Mouse (Mus musculus) right cerebral cortex, postnatal 25 days (tissue): ENCODE data around the gene Mapkapk3.
"Not testable (repeated sequence)": the region's sequence is repeated elsewhere in the genome, so short reads cannot be mapped to it uniquely, and the experiment has no call there.

Experiments
- DNase-seq: peaks from one replicate; pipeline ENCODE4 v3.0.0; 2022

Gene Mapkapk3

DNA sequence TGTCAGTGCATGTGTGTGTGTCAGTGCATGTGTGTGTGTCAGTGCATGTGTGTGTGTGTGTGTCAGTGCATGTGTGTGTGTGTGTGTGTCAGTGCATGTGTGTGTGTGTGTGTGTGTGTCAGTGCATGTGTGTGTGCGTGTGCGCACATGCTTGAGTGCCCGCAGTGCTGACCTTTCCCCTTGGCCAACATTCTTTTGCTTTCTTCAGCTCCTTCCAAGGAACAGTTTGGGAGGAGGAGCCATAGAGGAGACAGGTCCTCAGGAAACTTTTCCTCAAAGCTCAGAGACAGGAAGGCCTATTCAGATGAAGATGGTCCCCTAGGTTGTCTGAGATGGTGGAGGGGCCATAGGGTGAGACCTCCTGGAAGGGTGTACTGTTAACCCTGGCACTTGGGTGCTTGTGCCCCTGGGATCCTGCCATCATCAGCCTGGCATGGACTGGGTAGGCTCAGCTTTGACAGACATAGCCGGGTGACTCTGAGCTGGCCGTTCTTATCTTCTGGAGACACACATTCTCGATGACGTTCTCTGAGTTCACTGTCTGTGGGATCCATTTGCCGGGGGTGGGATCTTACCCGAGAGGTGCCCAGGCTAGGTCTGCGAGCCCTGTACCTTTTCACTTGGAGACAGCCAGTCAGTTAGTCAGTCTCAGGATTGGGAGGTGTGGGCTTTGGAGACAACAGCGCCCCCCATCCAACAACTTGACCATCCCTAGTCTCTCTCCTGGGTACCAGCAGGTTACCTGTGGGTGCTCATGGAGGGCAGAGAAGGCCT, 17.6 kb upstream of the Mapkapk3 start:
- no peak for DNase-seq

GRCm38 (mm10) chr9:107306673-107307072, 17.0 kb upstream of the Mapkapk3 start:
- not testable (repeated sequence) for DNase-seq

- DNase-seq = no peak
Observed at GRCm38 (mm10) chr9:107305601-107306542, 16.2 kb upstream of the Mapkapk3 start.

DNA sequence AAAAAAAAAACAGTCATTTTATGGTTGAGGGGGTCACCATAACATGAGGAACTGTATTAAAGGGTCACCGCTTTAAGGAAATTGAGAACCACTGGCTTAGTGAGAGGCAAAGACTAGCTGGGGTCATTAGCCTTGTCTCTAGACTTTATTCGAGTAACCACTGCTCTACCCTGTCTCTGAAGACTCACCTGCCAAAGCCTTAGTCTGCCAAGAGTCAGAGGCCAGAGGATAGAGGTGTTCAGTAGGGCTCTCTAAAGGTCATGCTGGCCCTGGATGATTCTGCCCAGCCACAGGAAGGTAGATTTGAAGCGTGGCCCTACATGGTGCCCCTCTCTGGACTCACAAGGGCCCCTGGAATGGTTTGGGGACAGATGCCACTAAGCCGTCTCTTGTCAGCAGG, 15.3 kb upstream of the Mapkapk3 start:
- DNase-seq = no peak

- no peak for DNase-seq
Observed at GRCm38 (mm10) chr9:107304383-107304782, 14.7 kb upstream of the Mapkapk3 start.

DNA sequence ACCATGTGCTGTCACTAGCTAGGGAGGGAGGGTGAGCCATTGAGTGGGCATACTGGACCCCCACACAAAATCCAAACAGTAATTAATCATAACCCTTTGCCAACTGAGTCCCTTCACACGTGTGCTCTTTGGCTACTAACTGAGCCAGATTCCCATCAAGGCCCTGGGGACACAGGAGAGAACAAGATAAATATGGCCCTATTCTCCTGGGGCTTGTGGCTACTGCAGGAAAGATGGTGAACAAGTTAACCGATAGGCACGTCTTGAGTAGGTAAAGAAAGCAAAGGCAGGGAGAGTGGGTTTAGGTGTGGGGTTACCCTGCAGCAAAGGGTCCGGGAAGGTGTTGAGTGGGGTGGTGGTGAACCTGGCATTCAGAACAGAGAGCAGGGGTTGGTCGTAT, 14.2 kb upstream of the Mapkapk3 start:
- no peak for DNase-seq

DNA sequence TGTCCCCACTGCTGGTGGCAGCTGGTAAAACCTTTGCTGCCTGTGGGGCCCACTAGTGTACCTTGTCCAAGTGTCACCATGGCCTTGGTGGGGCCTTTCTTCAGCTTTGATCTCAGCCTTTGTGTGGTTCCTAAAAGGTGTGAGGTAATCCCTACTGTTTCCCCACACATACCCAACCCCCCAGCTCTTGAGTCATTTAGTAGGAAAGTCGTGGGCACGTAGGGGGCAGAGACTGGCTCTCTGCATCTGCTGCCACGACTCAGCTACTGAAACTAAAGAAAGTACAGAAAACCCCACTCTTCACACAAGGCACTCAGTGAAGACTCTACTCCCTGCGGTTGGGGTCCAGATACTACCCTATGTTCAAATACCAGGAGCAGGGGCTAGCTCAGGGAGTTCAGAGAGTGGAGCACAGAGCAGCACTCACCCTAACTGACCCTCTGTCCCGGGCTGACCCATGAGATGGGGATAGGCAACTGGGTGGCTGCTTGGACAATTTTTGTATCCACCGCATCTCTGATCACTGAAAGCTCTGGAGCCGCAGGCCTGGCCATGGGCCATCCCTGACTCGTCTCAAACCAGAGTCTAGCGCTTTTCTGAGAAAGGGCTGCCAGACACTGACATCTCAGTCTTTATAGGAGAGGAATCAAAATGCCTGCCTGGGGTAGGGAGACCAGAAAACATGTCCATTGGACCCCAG, 13.6 kb upstream of the Mapkapk3 start:
- DNase-seq = no peak

DNA sequence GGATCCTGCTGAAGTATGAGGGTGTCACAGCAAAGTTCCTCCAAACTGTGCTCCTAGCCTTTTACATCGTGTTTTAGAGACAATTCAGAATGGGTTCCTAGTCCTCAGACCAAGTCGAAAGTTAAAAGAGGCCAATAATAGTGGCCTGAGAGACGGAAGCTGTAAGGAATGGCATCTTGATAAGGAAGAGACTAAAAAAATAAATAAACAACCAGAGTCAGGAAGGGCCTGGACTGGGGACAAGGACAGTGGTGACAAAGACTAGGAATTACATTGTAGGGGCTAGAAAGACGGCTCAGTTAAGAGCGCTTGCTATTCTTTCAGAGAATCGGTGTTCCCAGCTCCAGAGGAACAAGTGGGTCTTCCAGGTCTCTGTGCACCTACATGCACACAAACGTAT, 12.9 kb upstream of the Mapkapk3 start:
- no peak for DNase-seq

DNA sequence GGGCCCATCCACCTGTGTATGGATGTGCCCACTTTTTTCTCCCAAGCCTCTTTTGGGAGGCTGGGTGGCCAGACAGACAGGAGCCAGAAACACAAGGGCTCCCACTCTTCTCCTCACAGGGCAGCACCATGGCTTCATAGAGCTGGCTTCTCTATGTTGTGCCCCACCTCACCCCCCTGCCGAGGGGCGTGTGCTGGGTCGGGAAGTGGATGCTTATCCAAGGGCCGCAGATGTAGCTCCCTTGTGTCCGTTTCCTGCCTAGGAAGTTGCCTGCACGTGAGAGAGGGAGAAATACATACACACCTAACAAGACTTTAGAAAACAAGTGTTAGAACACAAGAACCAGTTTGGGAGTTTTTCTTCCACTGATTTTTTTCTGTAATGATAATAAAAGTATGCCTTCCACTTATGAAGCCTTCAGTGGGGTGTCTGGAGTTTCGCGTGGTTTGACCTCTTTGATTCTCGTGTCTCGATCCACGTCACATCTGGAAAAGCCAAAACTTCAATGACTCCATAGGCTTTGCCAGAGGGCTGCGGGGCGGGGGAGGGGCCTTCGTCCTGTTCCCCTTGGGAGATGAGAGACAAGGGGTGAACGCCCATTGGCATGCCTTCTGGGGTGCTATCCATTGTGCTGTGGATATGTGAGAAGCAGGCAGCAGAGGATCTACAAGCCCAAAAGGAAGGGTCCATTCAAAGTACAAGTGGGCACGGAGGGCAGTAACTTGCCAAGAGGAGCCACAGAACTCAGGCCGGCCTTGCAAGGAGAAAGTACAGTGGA, 12.1 kb upstream of the Mapkapk3 start:
- no peak for DNase-seq

DNA sequence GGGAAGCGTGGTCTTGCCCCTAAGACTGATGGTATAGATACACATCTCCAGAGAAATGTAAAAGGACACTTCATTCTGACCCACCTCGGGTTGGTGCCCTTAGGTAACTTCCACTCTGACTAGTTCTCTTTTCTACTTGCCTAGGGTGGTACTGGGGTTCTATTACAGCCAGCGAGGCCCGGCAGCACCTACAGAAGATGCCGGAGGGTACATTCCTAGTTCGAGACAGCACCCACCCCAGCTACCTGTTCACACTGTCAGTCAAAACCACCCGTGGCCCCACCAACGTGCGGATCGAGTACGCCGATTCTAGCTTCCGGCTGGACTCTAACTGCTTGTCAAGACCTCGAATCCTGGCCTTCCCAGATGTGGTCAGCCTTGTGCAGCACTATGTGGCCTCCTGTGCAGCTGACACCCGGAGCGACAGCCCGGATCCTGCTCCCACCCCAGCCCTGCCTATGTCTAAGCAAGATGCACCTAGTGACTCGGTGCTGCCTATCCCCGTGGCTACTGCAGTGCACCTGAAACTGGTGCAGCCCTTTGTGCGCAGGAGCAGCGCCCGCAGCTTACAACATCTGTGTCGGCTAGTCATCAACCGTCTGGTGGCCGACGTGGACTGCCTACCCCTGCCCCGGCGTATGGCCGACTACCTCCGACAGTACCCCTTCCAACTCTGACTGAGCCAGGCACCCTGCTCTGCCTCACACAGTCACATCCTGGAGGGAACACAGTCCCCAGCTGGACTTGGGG, 10.7 kb upstream of the Mapkapk3 start:
- DNase-seq = no peak

- DNase-seq = no peak
Observed at GRCm38 (mm10) chr9:107299783-107300182, 10.1 kb upstream of the Mapkapk3 start.

GRCm38 (mm10) chr9:107298876-107299275, 9.2 kb upstream of the Mapkapk3 start:
- no peak for DNase-seq

- no peak for DNase-seq
Observed at GRCm38 (mm10) chr9:107298059-107298780, 8.5 kb upstream of the Mapkapk3 start.

GRCm38 (mm10) chr9:107297658-107298057, 8.0 kb upstream of the Mapkapk3 start:
- DNase-seq = no peak

GRCm38 (mm10) chr9:107297059-107297458, 7.4 kb upstream of the Mapkapk3 start:
- DNase-seq = no peak

DNA sequence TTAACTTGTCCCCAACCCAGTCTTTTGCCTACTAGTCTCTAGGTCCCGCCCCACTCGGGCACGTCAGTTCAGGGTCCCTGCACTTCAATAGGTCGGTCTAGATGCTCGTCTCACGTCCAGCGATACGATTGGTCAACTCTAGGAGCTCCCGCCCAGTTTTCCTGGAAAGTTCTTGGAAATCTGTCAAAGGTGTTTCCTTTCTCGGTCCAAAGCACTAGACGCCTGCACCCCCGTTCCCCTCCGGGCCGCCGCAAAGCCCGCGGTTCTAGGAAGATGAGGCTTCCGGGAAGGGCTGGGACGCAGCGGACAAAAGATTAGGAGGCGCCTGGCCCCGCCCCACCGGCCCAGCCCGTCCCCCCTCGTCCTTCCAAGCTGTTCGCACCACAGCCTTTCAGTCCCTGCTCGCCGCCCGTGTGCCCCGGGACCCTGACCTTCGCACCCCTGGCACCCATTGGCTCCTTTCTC, 6.9 kb upstream of the Mapkapk3 start:
- peak; percentile 90 for DNase-seq

GRCm38 (mm10) chr9:107296041-107296440, 6.4 kb upstream of the Mapkapk3 start:
- no peak for DNase-seq

DNA sequence AAGGTAGTCTGAATTCAATTTTAAA, 6.2 kb upstream of the Mapkapk3 start, which contains the start of gene Cish:
Gene Cish, plus strand, starts transcription at position 11 of the 25 bp plus-strand sequence.
- DNase-seq = no peak

- DNase-seq = peak; percentile 35
Observed at GRCm38 (mm10) chr9:107295616-107296015, 5.9 kb upstream of the Mapkapk3 start.

GRCm38 (mm10) chr9:107294249-107294648, 4.6 kb upstream of the Mapkapk3 start:
- DNase-seq = peak; percentile 65

GRCm38 (mm10) chr9:107290897-107291296, 1.2 kb upstream of the Mapkapk3 start:
- peak; percentile 73 for DNase-seq

DNA sequence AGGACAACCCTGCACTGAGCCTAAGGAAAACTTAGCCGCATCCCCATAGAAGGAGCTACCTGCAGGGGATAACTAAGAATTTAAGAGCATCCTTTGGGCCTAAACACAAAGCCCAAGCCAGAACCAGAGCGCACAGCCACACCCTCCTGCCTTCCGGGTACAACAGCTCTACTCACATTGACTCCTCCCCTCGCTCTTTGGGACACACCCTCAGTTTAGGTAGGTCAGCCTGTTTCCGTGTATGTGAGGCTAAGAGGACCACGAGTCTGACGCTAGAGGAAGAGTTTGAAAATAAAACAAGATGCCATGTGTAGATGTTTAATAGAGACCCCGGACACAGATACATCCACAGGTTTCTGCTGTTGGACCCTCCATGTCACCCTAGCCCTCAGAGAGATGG, 966 bp downstream of the Mapkapk3 start:
- no peak for DNase-seq
